Mouse (Mus musculus) forebrain, embryonic 10.5 days (tissue): ENCODE results near the gene Zfp541. TPM values are rescaled to one million over a fixed set of nuclear protein-coding genes. Genes with fewer than 3 reads are reported as not detected.

Source experiments
- DNase-seq: peaks from one replicate; pipeline ENCODE4 v3.0.0-alpha.2; 2017; ENCODE audit warnings: low spot score; ENCODE audit errors: extremely low spot score
- H3K27ac ChIP-seq: fragments of 300-500 bp; sonication (generic); 2 replicates; pipeline ENCODE4 v1.5.1; 2016; ENCODE audit warnings: mild to moderate bottlenecking
- H3K27me3 ChIP-seq: fragments of 300-500 bp; sonication (generic); 2 replicates; pipeline ENCODE4 v1.6.1; 2016; ENCODE audit warnings: mild to moderate bottlenecking; ENCODE audit not compliant: poor library complexity, severe bottlenecking
- H3K36me3 ChIP-seq: fragments of 300-500 bp; sonication (generic); replicated peaks from 2 replicates; pipeline ENCODE4 v1.6.1; 2016; ENCODE audit warnings: mild to moderate bottlenecking, moderate library complexity
- H3K4me1 ChIP-seq: fragments of 300-500 bp; sonication (generic); 2 replicates; pipeline ENCODE4 v1.6.1; 2016
- H3K4me3 ChIP-seq: fragments of 300-500 bp; sonication (generic); 2 replicates; pipeline ENCODE4 v1.5.1; 2016; ENCODE audit warnings: mild to moderate bottlenecking, moderate library complexity
- H3K9me3 ChIP-seq: fragments of 300-500 bp; sonication (generic); 2 replicates; pipeline ENCODE4 v1.6.1; 2016; ENCODE audit warnings: mild to moderate bottlenecking, moderate library complexity
- WGBS: fragments of 180-500 bp; shearing (Covaris S2); methylation state at CpG from one replicate; pipeline ENCODE4 v1.1.7; 2016; 5-methylcytosine and 5-hydroxymethylcytosine counted together
- polyA plus RNA-seq: library from polyadenylated mRNA; unstranded; fragments of >200 nt; fragmentation: Nextera tagmentation; extraction: Ambion mirVana; gene quantifications from 2 replicates; pipeline ENCODE4 v1.2.1, GENCODE M21; 2016

Zfp541 gene
- polyA plus RNA-seq, 1 experiment from 2014 or later: not detected

DNA sequence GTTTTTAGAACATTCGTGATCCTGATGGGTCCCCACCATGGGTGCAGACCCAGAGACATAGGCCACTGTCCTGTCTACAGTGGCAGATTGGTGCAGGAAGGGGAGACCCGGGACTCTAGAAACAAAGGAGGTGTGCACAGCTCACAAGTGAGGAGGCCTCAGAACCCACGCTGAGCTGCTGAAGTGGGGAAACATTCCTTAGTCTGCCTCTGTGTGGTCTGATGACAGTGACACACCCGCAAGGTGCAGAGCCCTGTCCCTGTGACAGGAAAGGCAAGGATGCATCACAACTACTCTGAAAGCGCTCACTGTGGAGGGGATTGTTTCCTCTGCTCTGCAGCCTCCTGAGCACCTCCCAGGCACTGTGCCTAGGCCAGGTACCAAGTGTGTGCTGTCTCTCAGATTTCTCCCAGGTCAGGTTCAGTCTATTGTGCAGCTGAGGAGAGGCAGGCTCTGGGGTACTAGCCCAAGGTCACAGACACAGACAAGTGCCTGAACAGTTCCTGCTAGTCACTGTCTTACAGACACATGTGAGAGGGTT, 41.1 kb downstream of the Zfp541 start:
- WGBS: 89% methylated on average over 5 of the region's 5 CpGs
- peaks cover 61% of the 10 kb centered on the region for H3K36me3 ChIP-seq
- H3K9me3 ChIP-seq: no peaks in the 10 kb centered on the region

DNA sequence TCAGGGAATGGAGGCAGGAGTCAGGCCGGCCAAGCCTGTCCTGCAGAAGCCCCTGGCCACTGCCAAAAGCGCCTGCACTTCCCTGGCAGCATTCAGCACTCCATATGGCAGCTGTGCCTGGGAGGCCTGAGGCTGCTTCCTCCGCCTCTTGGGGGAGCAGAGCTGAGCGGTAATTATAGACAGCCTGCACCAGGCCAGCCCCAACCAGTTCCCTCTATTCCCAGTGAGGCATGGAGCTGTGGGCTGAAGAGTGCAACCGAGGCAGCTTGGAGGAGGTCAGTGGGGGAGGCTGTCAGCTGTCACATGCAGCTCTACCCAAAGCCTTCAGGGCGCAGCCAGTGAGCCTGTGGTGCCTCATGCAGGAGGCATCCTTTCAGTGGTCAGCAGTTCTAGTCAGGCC, 42.1 kb downstream of the Zfp541 start:
- H3K9me3 ChIP-seq: no peaks in the 10 kb centered on the region
- peaks cover 71% of the 10 kb centered on the region for H3K36me3 ChIP-seq
- H3K27ac ChIP-seq: no peak overlapping the region
- no peak overlapping the region for H3K4me3 ChIP-seq
- WGBS: 75% methylated on average over 6 of the region's 6 CpGs
- no peak for DNase-seq
- H3K27me3 ChIP-seq: no peaks in the 10 kb centered on the region
- peaks cover 28% of the 10 kb centered on the region for H3K4me1 ChIP-seq

More for the DNA sequence above, 41.1 kb downstream of the Zfp541 start:
- Histone ChIP-seq H3K27me3 (no peaks in the 10 kb centered on the region), H3K4me1 (peaks cover 31% of the 10 kb centered on the region), H3K4me3 (no peak overlapping the region), H3K27ac (no peak overlapping the region)
- no peak for DNase-seq

DNA sequence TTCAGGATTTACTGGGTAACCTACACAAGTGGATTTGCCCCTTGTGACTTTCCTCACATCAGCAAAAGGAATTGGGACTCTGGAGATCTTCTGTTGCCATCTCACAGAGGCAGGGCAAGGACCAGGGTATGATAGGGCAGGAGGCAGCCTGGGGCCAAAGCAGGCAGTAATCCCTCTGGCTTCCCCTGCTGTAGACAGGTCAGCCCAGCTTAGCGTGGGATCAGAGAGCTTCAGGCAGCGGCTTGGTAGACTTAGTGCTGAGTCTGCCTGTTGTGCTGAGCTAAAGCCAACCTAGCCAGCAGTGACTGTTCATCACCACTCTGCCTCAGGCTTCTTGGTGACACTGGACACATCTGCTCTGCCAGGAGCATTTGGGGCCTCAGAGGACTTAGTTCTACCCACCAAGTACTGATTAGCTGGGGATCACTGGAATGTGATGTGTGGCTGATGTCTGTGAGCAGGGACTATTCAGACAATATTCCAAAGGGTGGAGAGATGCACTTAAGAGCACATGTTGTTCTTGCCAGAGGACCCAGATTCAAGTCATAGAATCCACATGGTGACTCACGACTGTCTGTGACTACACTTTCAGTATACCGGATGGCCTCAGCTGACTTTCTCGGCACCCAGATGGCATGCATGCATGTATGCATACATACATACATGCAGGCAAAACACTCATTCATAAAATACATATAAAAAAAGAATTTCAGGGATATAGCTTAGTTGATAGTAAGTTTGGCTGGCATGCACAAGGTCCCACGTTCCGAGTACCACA, 43.2 kb downstream of the Zfp541 start:
- Histone ChIP-seq H3K27ac (no peak overlapping the region), H3K27me3 (no peaks in the 10 kb centered on the region), H3K9me3 (no peaks in the 10 kb centered on the region), H3K36me3 (peaks cover 81% of the 10 kb centered on the region), H3K4me3 (no peak overlapping the region), H3K4me1 (peaks cover 18% of the 10 kb centered on the region)
- no peak for DNase-seq
- 90% methylated on average over 7 of the region's 7 CpGs for WGBS

DNA sequence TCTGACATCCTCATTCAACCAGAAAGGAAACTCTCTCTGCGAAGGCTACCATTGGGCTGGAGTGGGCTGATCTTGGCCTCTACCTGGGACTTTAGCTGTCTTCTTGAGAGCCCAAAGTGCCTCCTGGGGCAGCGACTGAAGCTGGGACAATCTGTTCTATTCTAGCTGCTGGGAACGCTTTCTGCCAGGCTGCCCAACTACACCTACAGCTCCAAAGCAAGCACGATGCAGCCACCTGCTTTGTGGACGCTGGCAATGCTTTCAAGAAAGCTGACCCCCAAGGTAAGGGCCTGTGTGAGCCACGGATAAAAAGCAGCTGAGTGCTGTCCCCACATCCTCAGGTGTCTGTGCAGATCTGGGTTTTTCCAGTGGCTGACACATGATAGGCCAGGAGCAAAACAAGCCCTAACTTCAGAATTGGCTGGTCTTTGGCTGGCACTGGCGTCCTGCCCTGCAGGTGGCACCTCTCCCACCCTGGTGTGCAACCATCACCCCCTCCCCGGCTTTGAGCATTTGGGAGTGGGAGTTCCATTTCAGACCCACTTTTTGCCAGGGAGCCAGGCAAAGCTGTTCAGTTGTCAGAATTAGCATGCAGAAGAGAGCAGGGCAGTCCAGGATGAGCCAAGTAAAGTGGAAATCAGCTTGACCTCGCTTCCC, 47.4 kb downstream of the Zfp541 start:
- Histone ChIP-seq H3K9me3 (no peaks in the 10 kb centered on the region), H3K27me3 (no peaks in the 10 kb centered on the region), H3K27ac (no peak overlapping the region), H3K4me1 (no peaks in the 10 kb centered on the region), H3K4me3 (no peak overlapping the region), H3K36me3 (peaks cover 88% of the 10 kb centered on the region)
- DNase-seq: no peak
- 89% methylated on average over 9 of the region's 9 CpGs for WGBS

DNA sequence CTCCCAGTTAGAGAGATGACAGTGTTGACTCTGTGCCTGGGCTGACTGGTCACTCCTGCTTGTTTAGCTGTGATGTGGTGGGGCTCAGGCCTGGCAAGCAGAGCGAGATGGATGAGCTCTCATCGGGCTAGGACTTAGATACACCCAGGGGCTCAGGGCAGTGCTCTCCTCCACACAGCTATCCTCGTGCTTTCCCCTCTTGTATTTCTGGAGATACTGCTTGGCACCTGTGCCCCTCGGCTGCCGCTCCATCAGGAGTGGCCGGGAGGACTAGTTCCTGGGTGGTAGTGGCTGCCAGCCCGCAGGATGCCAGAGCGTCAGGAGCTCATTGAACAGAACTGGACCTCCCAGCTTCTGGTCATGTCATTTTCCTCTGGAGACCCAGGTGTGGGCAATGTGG, 48.5 kb downstream of the Zfp541 start:
- no peaks in the 10 kb centered on the region for H3K27me3 ChIP-seq
- H3K4me3 ChIP-seq: no peak overlapping the region
- H3K36me3 ChIP-seq: peaks cover 88% of the 10 kb centered on the region
- 96% methylated on average over 8 of the region's 8 CpGs for WGBS
- no peaks in the 10 kb centered on the region for H3K9me3 ChIP-seq
- H3K4me1 ChIP-seq: no peaks in the 10 kb centered on the region
- no peak overlapping the region for H3K27ac ChIP-seq
- DNase-seq: no peak

DNA sequence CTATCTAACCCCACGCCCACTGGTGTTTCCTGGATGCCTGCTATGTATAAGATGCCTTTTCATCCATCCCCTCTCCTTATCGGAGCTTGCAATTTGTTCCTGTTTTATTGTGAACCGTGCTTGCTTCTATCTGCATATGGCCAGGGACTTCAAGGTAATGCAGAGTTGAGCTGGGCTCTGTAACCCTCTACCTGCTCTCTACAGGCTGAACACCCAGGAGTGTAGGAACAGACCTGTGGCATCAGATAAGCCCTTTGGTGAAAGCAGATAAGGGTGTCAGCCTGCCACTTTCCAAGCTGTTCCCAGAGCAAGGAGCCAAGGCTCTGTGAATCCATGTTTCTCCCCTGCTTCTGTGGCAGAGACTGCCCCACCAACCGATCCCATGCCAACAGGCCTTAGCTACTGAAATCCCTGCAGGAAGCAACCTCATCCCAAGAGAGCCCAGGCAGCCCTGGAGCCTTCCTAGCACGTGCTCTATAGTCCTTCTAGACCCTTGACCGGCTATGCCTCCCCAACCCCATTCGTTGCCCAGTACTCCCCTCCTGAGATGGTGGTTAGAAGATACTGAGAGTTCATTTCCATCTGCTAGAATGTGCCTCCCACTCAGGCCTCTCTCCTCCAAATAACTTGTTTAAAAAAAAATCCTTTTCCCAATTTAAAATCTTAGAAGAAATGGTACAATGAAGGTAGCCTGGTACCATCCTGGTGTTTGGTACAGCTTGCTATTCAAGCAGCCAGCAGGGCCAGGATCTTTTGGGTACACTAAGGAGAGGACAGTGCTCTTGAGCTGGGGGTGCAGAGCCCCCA, 49.9 kb downstream of the Zfp541 start:
- no peak overlapping the region for H3K4me3 ChIP-seq
- no peaks in the 10 kb centered on the region for H3K27me3 ChIP-seq
- H3K9me3 ChIP-seq: no peaks in the 10 kb centered on the region
- H3K4me1 ChIP-seq: no peaks in the 10 kb centered on the region
- peaks cover 96% of the 10 kb centered on the region for H3K36me3 ChIP-seq
- no peak for DNase-seq
- no peak overlapping the region for H3K27ac ChIP-seq
- WGBS: 92% methylated on average over 7 of the region's 7 CpGs

DNA sequence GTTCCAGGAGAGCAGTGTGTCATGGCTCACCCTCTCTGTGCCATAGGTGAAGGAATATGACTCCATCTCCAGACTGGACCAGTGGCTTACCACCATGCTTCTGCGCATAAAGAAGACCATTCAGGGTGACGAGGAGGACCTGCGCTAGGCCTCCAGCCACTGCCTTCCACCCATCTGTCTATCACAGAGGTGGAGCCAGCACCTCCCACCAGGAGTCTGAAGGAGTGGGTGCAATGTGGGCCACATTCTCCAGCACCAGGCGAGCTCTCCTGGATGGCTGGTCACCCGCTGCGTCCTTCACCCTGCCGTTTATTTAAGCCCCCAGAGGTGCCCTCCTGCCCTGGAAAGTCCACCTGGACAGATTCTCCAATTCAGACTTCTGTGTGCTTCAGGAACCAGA, 54.8 kb downstream of the Zfp541 start:
- WGBS: 92% methylated on average over 7 of the region's 7 CpGs
- H3K9me3 ChIP-seq: no peaks in the 10 kb centered on the region
- no peak overlapping the region for H3K27ac ChIP-seq
- H3K4me3 ChIP-seq: no peak overlapping the region
- no peak for DNase-seq
- no peaks in the 10 kb centered on the region for H3K27me3 ChIP-seq
- H3K4me1 ChIP-seq: peaks cover 16% of the 10 kb centered on the region
- H3K36me3 ChIP-seq: peaks cover 65% of the 10 kb centered on the region

DNA sequence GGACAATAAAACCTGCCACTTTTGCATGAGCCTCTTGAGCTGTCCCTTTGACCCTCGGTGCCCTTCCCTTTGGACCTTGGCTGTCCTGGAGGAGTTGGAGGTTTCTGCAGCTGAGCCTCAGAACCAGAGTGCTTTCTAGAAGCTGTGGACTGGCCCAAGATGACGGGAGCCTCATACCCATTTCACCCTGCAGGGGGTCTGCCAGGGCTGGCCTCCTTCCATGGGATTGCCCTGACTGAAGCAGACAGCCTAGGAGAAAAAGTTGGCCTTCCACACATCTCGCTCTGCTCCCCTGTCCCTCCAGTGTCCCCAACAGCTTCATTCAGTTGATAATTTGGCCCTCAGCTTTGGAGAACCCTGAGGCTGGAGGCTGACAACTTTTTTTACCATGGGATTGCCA, 55.5 kb downstream of the Zfp541 start:
- H3K36me3 ChIP-seq: peaks cover 58% of the 10 kb centered on the region
- no peak overlapping the region for H3K27ac ChIP-seq
- DNase-seq: no peak
- no peak overlapping the region for H3K4me3 ChIP-seq
- no peaks in the 10 kb centered on the region for H3K27me3 ChIP-seq
- H3K4me1 ChIP-seq: peaks cover 16% of the 10 kb centered on the region
- no peaks in the 10 kb centered on the region for H3K9me3 ChIP-seq
- 91% methylated on average over 3 of the region's 3 CpGs for WGBS

DNA sequence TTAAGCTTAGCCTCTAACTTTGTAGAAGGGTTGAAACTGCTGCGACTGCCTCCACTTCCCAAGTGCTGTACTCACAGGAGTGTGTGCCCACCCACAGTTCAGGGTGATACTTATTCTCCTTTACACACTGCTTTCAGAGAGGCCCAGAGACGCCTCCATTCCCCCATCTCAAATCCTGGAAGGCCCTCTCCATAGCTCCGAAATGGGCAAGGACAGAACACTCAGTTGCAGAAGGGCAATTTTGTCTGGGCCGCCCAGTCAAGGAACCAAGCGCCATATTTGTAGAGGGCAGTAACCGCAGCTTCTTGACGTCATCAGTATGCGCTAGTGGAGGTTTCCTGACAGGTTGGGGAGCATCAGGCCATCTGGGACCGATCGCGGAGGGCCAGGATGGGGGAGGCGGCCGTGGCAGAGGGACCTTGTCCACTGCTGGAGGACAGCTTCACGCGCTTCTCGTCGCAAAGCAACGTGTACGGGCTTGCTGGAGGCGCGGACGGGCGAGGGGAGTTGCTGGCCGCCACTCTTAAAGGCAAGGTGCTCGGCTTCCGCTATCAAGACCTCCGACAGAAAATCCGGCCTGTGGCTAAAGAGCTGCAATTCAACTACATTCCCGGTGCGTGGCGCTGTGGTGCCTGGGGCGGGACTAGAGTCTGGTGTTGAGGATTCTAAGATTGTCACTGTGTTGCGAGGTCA, 58.1 kb downstream of the Zfp541 start, which contains the start of gene Kptn:
Gene Kptn (plus strand): TSS at position 327 of the 693 bp plus-strand sequence.
- 2% methylated on average over 33 of the region's 33 CpGs for WGBS
- H3K27ac ChIP-seq: peak within 1 kb of the TSS; percentile 95
- DNase-seq: peak; percentile 92
- H3K4me1 ChIP-seq: peaks cover 16% of the 10 kb centered on the region
- peaks cover 37% of the 10 kb centered on the region for H3K36me3 ChIP-seq
- peak within 1 kb of the TSS; percentile 79 for H3K4me3 ChIP-seq
- no peaks in the 10 kb centered on the region for H3K9me3 ChIP-seq
- no peaks in the 10 kb centered on the region for H3K27me3 ChIP-seq

DNA sequence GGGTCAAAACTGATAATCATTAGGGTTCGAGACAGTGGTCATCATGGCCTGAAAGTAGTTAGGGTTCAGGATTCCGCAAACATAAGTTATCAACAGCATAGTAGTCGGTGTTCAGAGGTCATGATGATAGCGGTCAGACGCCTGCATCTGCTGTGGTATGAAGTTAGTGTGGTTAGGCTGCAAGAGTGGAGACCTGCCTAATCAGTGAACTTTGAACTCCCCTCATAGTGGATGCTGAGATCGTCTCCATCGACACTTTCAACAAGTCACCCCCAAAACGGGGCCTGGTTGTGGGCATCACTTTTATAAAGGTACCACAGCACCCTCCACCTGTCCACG, 58.6 kb downstream of the Zfp541 start:
- 49% methylated on average over 9 of the region's 9 CpGs for WGBS
- no peaks in the 10 kb centered on the region for H3K27me3 ChIP-seq
- peaks cover 16% of the 10 kb centered on the region for H3K4me1 ChIP-seq
- peaks cover 33% of the 10 kb centered on the region for H3K36me3 ChIP-seq
- DNase-seq: no peak
- peak overlapping the region; percentile 95 for H3K27ac ChIP-seq
- no peaks in the 10 kb centered on the region for H3K9me3 ChIP-seq
- H3K4me3 ChIP-seq: peak overlapping the region; percentile 79

DNA sequence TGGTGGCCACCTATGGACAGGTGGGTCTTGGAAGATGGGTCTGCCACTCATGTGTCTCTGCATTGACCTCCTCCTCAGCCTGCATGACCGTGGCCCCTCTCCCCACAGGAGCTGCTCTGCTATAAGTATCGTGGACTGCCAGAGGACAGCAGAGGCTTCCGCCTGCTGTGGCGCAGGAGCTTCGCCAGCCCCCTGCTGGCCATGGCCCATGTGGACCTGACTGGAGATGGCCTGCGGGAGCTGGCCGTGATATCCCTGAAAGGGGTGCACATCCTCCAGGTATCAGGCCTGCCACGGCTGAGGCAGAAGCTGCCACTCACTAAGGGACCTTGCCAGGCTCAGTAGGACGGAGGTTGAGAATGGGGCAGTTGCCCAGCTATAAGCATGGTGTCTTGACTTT, 64.2 kb downstream of the Zfp541 start:
- H3K4me3 ChIP-seq: no peak overlapping the region
- H3K27ac ChIP-seq: no peak overlapping the region
- H3K27me3 ChIP-seq: 0 out of 2 replicates have a peak, but pooled peaks cover 5% of the 10 kb centered on the region
- DNase-seq: no peak
- 83% methylated on average over 9 of the region's 9 CpGs for WGBS
- H3K4me1 ChIP-seq: peaks cover 23% of the 10 kb centered on the region
- H3K36me3 ChIP-seq: peaks cover 14% of the 10 kb centered on the region; the same call in 1 of the 2 replicates
- H3K9me3 ChIP-seq: no peaks in the 10 kb centered on the region

DNA sequence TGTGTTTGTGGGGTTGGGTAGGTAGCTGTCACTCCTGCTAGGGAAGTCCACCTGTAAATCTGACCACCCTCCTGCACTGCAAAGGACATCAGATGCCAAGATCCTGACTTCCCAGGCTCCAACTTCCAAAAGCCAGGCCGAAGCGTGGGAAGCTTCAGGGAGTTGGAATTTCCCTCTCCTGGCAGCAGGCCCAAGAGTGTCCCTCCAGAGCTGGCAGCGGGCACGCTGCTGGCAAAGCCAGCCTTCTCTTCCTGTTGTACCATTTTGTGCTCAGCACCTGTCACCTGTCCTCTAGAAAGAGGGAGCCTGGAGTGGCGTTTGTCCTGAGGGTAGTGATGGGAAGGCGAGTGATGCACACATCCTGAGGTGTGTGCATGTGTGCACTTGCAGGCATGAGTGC, 66.7 kb downstream of the Zfp541 start:
- H3K36me3 ChIP-seq: peaks cover 13% of the 10 kb centered on the region; the same call in 1 of the 2 replicates
- H3K4me1 ChIP-seq: peaks cover 47% of the 10 kb centered on the region
- DNase-seq: no peak
- 91% methylated on average over 6 of the region's 6 CpGs for WGBS
- H3K27ac ChIP-seq: no peak overlapping the region
- H3K4me3 ChIP-seq: no peak overlapping the region
- H3K9me3 ChIP-seq: no peaks in the 10 kb centered on the region
- peaks cover 18% of the 10 kb centered on the region for H3K27me3 ChIP-seq
